Mouse (Mus musculus) liver, embryonic 11.5 days (tissue): ENCODE measurements around the gene Gria1. TPM values are rescaled to one million over a fixed set of nuclear protein-coding genes. Genes with fewer than 3 reads are reported as not detected.

ENCODE experiments used
- ATAC-seq: fragments of 200-750 bp; cut with Nextera tagmentation; replicated peaks from 2 replicates; pipeline ENCODE4 v1.8.0; 2017; ENCODE audit warnings: moderate number of reproducible peaks, mild to moderate bottlenecking, moderate TSS enrichment, moderate library complexity; ENCODE audit not compliant: low FRiP score
- DNase-seq: peaks from one replicate; pipeline ENCODE4 v3.0.0-alpha.2; 2017; ENCODE audit warnings: low spot score
- H3K27ac ChIP-seq: fragments of 300-500 bp; sonication (generic); 2 replicates; pipeline ENCODE4 v1.5.1; 2014; ENCODE audit warnings: mild to moderate bottlenecking, low read depth, low read length, control low read depth
- H3K27me3 ChIP-seq: fragments of 300-500 bp; sonication (generic); replicated peaks from 2 replicates; pipeline ENCODE4 v1.6.1; 2014; ENCODE audit warnings: low read length, mixed read lengths; ENCODE audit not compliant: control insufficient read depth, insufficient read depth
- H3K36me3 ChIP-seq: fragments of 300-500 bp; sonication (generic); 2 replicates; pipeline ENCODE4 v1.6.1; 2014; ENCODE audit warnings: mild to moderate bottlenecking, low read length, moderate library complexity, mixed read lengths; ENCODE audit not compliant: control insufficient read depth, insufficient read depth
- H3K4me1 ChIP-seq: fragments of 300-500 bp; sonication (generic); replicated peaks from 2 replicates; pipeline ENCODE4 v1.6.1; 2014; ENCODE audit warnings: low read length, mixed read lengths; ENCODE audit not compliant: control insufficient read depth, insufficient read depth
- H3K4me2 ChIP-seq: fragments of 300-500 bp; sonication (generic); 2 replicates; pipeline ENCODE4 v1.6.1; 2014; ENCODE audit warnings: mild to moderate bottlenecking, control low read depth, moderate library complexity
- H3K4me3 ChIP-seq: fragments of 300-500 bp; sonication (generic); 2 replicates; pipeline ENCODE4 v1.5.1; 2014; ENCODE audit warnings: low read depth, low read length, control low read depth
- H3K9ac ChIP-seq: fragments of 300-500 bp; sonication (generic); 2 replicates; pipeline ENCODE4 v1.6.1; 2014; ENCODE audit warnings: low read depth, low read length, control low read depth
- H3K9me3 ChIP-seq: fragments of 300-500 bp; sonication (generic); 2 replicates; pipeline ENCODE4 v1.6.1; 2016; ENCODE audit warnings: low read length, inconsistent platforms, mixed read lengths; ENCODE audit not compliant: control insufficient read depth
- WGBS: fragments of 180-500 bp; shearing (Covaris S2); extraction: QIAGEN DNeasy Blood & Tissue Kit; methylation state at CpG from one replicate; pipeline ENCODE4 v1.1.7; 2014; 5-methylcytosine and 5-hydroxymethylcytosine counted together
- polyA plus RNA-seq: library from polyadenylated mRNA; unstranded; fragments of >200 nt; fragmentation: Nextera tagmentation; extraction: Ambion mirVana; gene quantifications from 2 replicates; pipeline ENCODE4 v1.2.1, GENCODE M21; 2014

Gria1 gene
- polyA plus RNA-seq, 1 experiment from 2014 or later = 0.66 TPM

DNA sequence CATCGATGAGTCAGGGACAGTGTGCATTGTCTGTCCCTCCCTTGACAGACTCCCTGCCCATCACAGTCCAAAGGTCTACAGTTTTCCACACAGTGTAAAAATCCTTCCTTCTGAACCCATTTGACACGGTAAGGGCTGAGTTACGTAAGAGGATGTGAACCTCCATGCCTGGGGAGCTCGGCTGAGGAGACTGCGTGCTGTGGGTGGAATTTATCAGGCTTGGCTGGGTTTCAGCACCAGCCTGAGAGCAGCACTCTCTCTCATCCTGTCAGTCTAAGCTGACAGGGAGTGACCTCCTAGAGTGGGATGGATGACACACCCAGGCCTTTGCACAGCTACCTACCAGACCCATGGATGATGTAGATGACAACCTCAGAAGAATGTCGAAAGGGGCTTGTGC, 158.9 kb downstream of the Gria1 start:
- ATAC-seq (no peak), DNase-seq (no peak)
- H3K4me3 ChIP-seq = no peak overlapping the region
- no peaks in the 10 kb centered on the region for H3K9me3 ChIP-seq
- H3K27ac ChIP-seq = no peak overlapping the region
- no peaks in the 10 kb centered on the region for H3K4me1 ChIP-seq
- H3K9ac ChIP-seq = no peak overlapping the region
- H3K36me3 ChIP-seq = no peaks in the 10 kb centered on the region
- 76% methylated on average over 6 of the region's 6 CpGs for WGBS
- H3K27me3 ChIP-seq = no peaks in the 10 kb centered on the region
- H3K4me2 ChIP-seq = no peak overlapping the region

DNA sequence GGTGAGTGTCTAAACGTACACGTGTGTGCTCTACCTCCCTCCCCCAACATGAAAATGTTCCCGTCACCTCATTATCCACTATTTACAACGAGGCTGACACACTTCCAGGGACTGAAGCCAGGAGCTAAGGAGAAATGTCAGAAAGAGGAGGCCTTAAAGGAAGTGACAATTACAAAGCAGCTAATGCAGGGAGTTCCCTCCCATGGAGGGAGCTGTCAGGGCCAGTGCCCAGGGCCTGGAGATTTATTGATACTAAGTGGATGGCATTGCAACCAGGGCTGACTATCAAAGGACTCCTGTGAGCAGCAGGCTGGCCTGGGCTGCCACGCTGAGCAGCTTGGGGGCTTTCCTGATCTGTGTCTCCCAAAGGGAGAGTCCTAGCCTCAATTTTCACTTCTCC, 163.0 kb downstream of the Gria1 start:
- ATAC-seq (no peak), DNase-seq (no peak)
- H3K4me2 ChIP-seq = no peak overlapping the region
- H3K4me1 ChIP-seq = no peaks in the 10 kb centered on the region
- H3K36me3 ChIP-seq = no peaks in the 10 kb centered on the region
- H3K27ac ChIP-seq = no peak overlapping the region
- H3K4me3 ChIP-seq = no peak overlapping the region
- no peak overlapping the region for H3K9ac ChIP-seq
- WGBS = 55% methylated on average over 5 of the region's 5 CpGs
- H3K9me3 ChIP-seq = no peaks in the 10 kb centered on the region
- H3K27me3 ChIP-seq = no peaks in the 10 kb centered on the region

DNA sequence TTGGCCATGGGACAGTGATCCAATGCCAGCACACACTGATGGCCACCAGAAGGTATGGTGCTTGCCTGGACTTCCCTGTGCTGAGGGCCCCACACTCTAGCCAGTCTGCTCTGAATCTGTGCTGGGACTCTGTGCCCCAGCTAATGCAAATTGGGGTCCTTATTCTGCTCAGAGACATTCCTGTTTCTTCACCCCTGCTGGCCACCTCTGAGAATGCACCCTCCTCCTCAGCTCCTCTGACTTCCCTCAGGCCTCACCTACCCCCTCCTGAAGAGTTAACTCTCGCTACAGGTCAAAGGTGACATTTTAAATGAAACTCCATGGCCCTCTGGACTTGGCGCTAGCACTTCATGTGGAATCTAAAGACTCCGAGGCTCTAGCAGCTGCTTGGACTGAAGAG, 165.4 kb downstream of the Gria1 start:
- H3K4me2 ChIP-seq = no peak overlapping the region
- no peak overlapping the region for H3K9ac ChIP-seq
- no peaks in the 10 kb centered on the region for H3K27me3 ChIP-seq
- no peaks in the 10 kb centered on the region for H3K36me3 ChIP-seq
- H3K27ac ChIP-seq = no peak overlapping the region
- 40% methylated on average over 3 of the region's 3 CpGs for WGBS
- ATAC-seq (no peak), DNase-seq (no peak)
- H3K4me1 ChIP-seq = no peaks in the 10 kb centered on the region
- H3K9me3 ChIP-seq = no peaks in the 10 kb centered on the region
- H3K4me3 ChIP-seq = no peak overlapping the region

DNA sequence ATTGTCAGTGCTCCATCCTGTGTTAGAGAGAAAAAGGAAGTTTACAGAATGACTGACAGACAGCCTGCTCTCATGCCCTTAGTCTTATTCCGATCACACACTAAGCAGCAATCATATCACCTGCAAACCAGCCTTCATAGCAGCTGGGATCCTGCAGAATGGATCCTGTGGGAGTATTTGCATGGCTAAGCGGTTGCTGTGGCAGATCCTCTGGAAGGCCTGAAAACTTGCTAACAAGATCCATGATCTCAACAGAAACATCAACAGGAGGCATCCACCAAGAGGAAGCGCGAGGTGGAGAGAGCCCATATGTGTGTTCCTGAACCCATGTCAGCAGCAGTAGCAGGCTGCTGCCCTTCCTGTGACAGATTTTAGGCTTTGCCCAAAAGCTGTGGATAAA, 173.0 kb downstream of the Gria1 start:
- no peak for ATAC-seq
- Histone ChIP-seq H3K4me3 (no peak overlapping the region), H3K27me3 (no peaks in the 10 kb centered on the region), H3K27ac (no peak overlapping the region), H3K36me3 (no peaks in the 10 kb centered on the region), H3K4me1 (no peaks in the 10 kb centered on the region), H3K4me2 (no peak overlapping the region), H3K9me3 (no peaks in the 10 kb centered on the region), H3K9ac (no peak overlapping the region)
- DNase-seq = no peak
- 83% methylated on average over 4 of the region's 4 CpGs for WGBS

DNA sequence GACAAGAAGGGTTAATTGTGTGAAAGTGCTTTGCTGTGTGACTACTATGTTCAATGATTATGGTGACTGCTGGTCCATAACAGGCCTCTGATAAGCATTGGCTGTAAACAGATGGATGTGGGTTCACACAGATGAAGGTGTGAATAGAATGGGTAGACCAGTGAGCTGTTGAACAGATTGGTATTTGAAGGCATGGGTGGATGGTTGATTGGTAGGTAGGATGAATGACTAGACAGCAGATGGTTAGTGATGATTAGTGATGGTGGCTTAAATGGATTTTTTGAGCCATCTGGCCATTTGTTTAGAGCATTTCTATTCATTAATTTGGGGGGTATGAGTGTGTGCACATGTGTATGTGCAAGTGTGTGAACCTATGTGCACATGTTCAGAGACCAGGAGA, 173.9 kb downstream of the Gria1 start:
- Histone ChIP-seq H3K27ac (no peak overlapping the region), H3K4me1 (no peaks in the 10 kb centered on the region), H3K4me3 (no peak overlapping the region), H3K9ac (no peak overlapping the region), H3K9me3 (no peaks in the 10 kb centered on the region), H3K27me3 (no peaks in the 10 kb centered on the region), H3K4me2 (no peak overlapping the region), H3K36me3 (no peaks in the 10 kb centered on the region)
- DNase-seq (no peak), ATAC-seq (no peak)

DNA sequence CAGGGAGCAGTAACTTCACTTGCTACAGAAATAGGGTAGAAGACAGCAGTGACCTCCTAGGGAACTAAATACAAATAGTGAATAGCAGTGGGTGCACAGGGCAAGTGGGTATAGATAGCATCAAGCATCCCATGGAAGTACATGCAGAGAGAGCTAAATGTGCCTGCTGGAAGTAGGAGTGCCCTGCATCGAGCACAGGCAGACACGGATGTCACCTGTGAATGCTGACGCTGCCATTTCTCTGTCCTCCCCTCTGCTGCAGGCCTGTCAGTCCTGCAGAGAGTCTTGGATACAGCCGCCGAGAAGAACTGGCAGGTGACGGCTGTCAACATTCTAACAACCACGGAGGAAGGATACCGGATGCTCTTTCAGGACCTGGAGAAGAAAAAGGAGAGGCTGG, 178.2 kb downstream of the Gria1 start:
- no peak overlapping the region for H3K27ac ChIP-seq
- ATAC-seq (no peak), DNase-seq (no peak)
- no peak overlapping the region for H3K4me3 ChIP-seq
- H3K4me2 ChIP-seq = no peak overlapping the region
- no peaks in the 10 kb centered on the region for H3K4me1 ChIP-seq
- H3K9ac ChIP-seq = no peak overlapping the region
- H3K27me3 ChIP-seq = no peaks in the 10 kb centered on the region
- 79% methylated on average over 8 of the region's 8 CpGs for WGBS
- H3K36me3 ChIP-seq = no peaks in the 10 kb centered on the region
- H3K9me3 ChIP-seq = no peaks in the 10 kb centered on the region

DNA sequence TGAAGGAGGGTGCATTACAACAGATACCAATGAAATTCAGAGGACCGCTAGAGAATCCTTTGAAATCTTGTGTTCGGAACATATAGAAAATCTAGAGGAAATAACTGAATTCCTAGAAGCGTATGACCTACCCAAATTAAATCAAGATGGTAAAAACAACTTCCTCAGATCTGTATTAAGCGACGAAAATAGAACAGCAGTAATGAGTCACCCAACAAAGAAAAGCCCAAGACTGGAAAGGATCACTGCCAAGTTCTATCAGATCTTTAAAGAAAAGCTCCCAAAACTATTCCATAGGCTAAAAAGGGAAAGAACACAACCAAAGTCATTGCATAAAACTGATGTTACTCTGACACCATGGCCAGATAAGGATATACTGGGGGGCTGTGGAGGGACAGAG, 183.6 kb downstream of the Gria1 start:
- no peak for DNase-seq
- no peak for ATAC-seq
- no peak overlapping the region for H3K9ac ChIP-seq
- WGBS = 77% methylated on average over 5 of the region's 5 CpGs
- H3K9me3 ChIP-seq = no peaks in the 10 kb centered on the region; the same call in 1 of the 2 replicates
- H3K36me3 ChIP-seq = no peaks in the 10 kb centered on the region
- no peak overlapping the region for H3K4me3 ChIP-seq
- no peak overlapping the region for H3K4me2 ChIP-seq
- H3K27me3 ChIP-seq = no peaks in the 10 kb centered on the region
- H3K4me1 ChIP-seq = no peaks in the 10 kb centered on the region
- H3K27ac ChIP-seq = no peak overlapping the region

DNA sequence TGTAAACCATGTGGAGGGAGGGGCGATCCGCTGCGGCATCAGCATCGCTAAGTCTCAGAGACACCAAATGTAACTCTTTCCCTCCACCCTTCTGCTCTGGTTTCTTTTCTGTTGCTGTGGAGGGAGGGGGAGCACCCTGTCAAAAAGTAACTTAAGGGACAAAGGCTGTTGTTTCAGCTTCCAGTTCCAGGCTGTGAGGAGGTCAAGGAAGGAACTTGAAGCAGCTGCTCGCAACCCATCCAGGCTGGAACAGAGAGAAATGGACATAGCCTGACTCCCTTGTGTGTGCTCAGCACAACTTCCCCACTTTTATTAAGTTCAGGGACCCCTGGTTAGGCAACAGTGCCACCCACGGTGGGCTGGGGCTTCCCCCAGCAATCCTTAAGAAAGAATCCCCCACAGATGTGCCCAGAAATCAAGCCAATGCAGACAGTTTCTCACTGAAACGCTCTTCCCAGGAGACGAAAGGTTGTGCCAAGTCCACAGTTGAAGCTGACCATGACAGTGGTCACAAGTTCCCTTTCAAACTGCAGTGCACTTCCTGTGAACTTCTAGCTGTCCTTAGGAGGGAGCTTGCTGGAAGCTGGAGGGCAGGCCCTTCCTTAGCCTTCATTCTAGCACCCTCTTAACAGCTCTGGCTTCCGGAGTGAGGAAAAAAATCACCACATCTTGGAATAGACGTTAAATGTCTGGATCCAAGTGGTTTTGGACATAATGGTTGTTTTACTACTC, 190.2 kb downstream of the Gria1 start:
- no peak overlapping the region for H3K4me2 ChIP-seq
- no peak overlapping the region for H3K9ac ChIP-seq
- no peak overlapping the region for H3K27ac ChIP-seq
- no peaks in the 10 kb centered on the region for H3K4me1 ChIP-seq
- no peak overlapping the region for H3K4me3 ChIP-seq
- H3K27me3 ChIP-seq = no peaks in the 10 kb centered on the region
- 58% methylated on average over 10 of the region's 10 CpGs for WGBS
- H3K9me3 ChIP-seq = no peaks in the 10 kb centered on the region
- H3K36me3 ChIP-seq = no peaks in the 10 kb centered on the region
- ATAC-seq = no peak
- DNase-seq = no peak

DNA sequence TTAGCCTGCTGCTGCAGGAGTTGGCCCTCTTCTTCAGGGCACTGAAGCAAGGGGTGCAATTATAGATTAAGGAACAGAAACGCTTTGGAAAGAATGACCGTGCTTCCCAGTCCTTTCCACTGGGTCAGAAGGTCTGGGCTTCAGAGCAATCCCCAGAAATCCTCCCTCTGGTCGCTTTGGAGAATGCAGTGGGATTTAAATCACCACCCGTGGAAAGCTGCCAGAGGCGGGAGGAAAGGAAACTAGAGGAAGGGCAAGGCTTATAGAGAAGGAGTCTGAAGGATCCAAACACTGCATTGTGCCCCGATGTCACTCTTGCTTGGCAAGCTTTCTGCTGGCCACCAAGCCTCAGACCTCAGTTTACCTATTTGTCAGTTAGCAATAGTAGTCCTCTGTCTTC, 193.2 kb downstream of the Gria1 start:
- no peak overlapping the region for H3K4me3 ChIP-seq
- no peaks in the 10 kb centered on the region for H3K27me3 ChIP-seq
- no peaks in the 10 kb centered on the region for H3K4me1 ChIP-seq
- no peak overlapping the region for H3K27ac ChIP-seq
- H3K4me2 ChIP-seq = no peak overlapping the region
- no peaks in the 10 kb centered on the region for H3K9me3 ChIP-seq
- ATAC-seq (no peak), DNase-seq (no peak)
- H3K36me3 ChIP-seq = no peaks in the 10 kb centered on the region
- H3K9ac ChIP-seq = no peak overlapping the region
- WGBS = 57% methylated on average over 6 of the region's 6 CpGs
